9 mouse cellular contexts compared by ENCODE assay signal in the genomic region with DNA sequence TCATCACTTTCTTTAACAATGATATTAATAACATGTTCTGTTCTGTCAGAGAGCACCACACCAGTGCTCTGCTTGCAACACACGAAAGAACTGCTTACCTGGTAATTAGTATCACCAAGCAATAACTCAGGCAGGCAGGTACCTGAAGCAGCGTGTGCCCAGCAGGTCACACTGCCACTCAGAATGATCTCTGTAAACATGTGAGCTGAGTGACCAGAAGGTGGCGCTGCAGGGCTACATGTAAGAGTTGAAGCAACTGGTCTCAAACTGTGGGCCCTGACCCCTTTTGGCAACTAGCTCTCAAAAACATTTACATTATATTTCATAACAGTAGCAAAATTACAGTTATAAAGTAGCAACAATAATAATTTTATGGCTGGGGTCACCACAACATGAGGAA. TPM values are rescaled to one million over a fixed set of nuclear protein-coding genes. Genes with fewer than 3 reads are reported as not detected.
DNase-seq lines count a peak whose midpoint lies in the region; ATAC-seq and TF ChIP-seq lines count a peak whose summit lies in the region.
"Had no signal": no experiment of that assay in that cellular context is flagged by ENCODE, and none has a peak within 500 bp of the region (broad histone marks: within the 10 kb centered on the region; RNA-seq: fewer than 3 reads in every experiment).

No protein-coding gene starts in this region.

- no peak overlapping the region for H3K4me2 ChIP-seq in midbrain, embryonic 11.5 days
- no peak overlapping the region for H3K4me2 ChIP-seq in midbrain, embryonic 15.5 days
- H3K4me2 ChIP-seq in forebrain, postnatal 0 days (ENCODE audit: low read depth) = no peak overlapping the region
- no peak overlapping the region for H3K4me2 ChIP-seq in neural tube, embryonic 11.5 days (ENCODE audit: low read depth)

- no peaks in the 10 kb centered on the region for H3K36me3 ChIP-seq in midbrain, embryonic 11.5 days (ENCODE audit: control insufficient read depth, insufficient read depth, low read length)
- H3K36me3 ChIP-seq in midbrain, embryonic 15.5 days (replicated peaks) = 0 out of 2 replicates have a peak, but pooled peaks cover 7% of the 10 kb centered on the region
- H3K36me3 ChIP-seq in forebrain, postnatal 0 days (ENCODE audit: insufficient read depth) = peaks cover 15% of the 10 kb centered on the region
- H3K36me3 ChIP-seq in limb, embryonic 10.5 days = peaks cover 15% of the 10 kb centered on the region
- no peaks in the 10 kb centered on the region for H3K36me3 ChIP-seq in neural tube, embryonic 11.5 days (ENCODE audit: control insufficient read depth, insufficient read depth, low read length)

- peak; percentile 87 for TF ChIP-seq CTCF in forebrain, postnatal 0 days (IDR thresholded peaks at IDR 0.05; ENCODE audit: low read depth)

- H3K9me3 ChIP-seq in midbrain, embryonic 11.5 days (ENCODE audit: control insufficient read depth, low read length) = no peaks in the 10 kb centered on the region
- no peaks in the 10 kb centered on the region for H3K9me3 ChIP-seq in midbrain, embryonic 15.5 days
- no peaks in the 10 kb centered on the region for H3K9me3 ChIP-seq in forebrain, postnatal 0 days (ENCODE audit: low read length)
- H3K9me3 ChIP-seq in limb, embryonic 10.5 days (replicated peaks) = no peaks in the 10 kb centered on the region
- H3K9me3 ChIP-seq in neural tube, embryonic 11.5 days (ENCODE audit: control insufficient read depth, low read length) = no peaks in the 10 kb centered on the region

- H3K27ac ChIP-seq in midbrain, embryonic 11.5 days (ENCODE audit: low read depth, low read length) = no peak overlapping the region
- H3K27ac ChIP-seq in midbrain, embryonic 15.5 days = no peak overlapping the region
- H3K27ac ChIP-seq in forebrain, postnatal 0 days (ENCODE audit: low read depth, low read length) = no peak overlapping the region
- H3K27ac ChIP-seq in limb, embryonic 10.5 days = no peak overlapping the region
- no peak overlapping the region for H3K27ac ChIP-seq in neural tube, embryonic 11.5 days (ENCODE audit: low read depth, low read length)

- H3K27me3 ChIP-seq in midbrain, embryonic 11.5 days (ENCODE audit: control insufficient read depth, insufficient read depth, low read length) = no peaks in the 10 kb centered on the region
- H3K27me3 ChIP-seq in midbrain, embryonic 15.5 days (replicated peaks) = no peaks in the 10 kb centered on the region
- no peaks in the 10 kb centered on the region for H3K27me3 ChIP-seq in forebrain, postnatal 0 days (ENCODE audit: insufficient read depth, low read length)
- H3K27me3 ChIP-seq in limb, embryonic 10.5 days (ENCODE audit: low read depth, poor library complexity, severe bottlenecking) = no peaks in the 10 kb centered on the region
- no peaks in the 10 kb centered on the region for H3K27me3 ChIP-seq in neural tube, embryonic 11.5 days (ENCODE audit: control insufficient read depth, insufficient read depth, low read length)

- H3K4me3 ChIP-seq in midbrain, embryonic 11.5 days (ENCODE audit: low read depth, low read length) = no peak overlapping the region
- H3K4me3 ChIP-seq in midbrain, embryonic 15.5 days = no peak overlapping the region
- no peak overlapping the region for H3K4me3 ChIP-seq in forebrain, postnatal 0 days (ENCODE audit: low read depth, low read length)
- no peak overlapping the region for H3K4me3 ChIP-seq in limb, embryonic 10.5 days
- H3K4me3 ChIP-seq in neural tube, embryonic 11.5 days (ENCODE audit: low read depth, low read length) = no peak overlapping the region
- H3K4me3 ChIP-seq: erythroblast, embryonic 14.5 days had no signal

- WGBS in midbrain, embryonic 11.5 days = 11% methylated on average over 3 of the region's 3 CpGs
- WGBS in midbrain, embryonic 15.5 days = 10% methylated on average over 3 of the region's 3 CpGs
- WGBS in forebrain, postnatal 0 days = 14% methylated on average over 3 of the region's 3 CpGs
- 10% methylated on average over 3 of the region's 3 CpGs for WGBS in limb, embryonic 10.5 days
- 8% methylated on average over 3 of the region's 3 CpGs for WGBS in neural tube, embryonic 11.5 days

- H3K9ac ChIP-seq in midbrain, embryonic 11.5 days (ENCODE audit: low read length) = no peak overlapping the region
- no peak overlapping the region for H3K9ac ChIP-seq in midbrain, embryonic 15.5 days
- H3K9ac ChIP-seq in forebrain, postnatal 0 days = no peak overlapping the region
- H3K9ac ChIP-seq in neural tube, embryonic 11.5 days (ENCODE audit: low read length) = no peak overlapping the region

- H3K4me1 ChIP-seq in midbrain, embryonic 11.5 days (ENCODE audit: control insufficient read depth, insufficient read depth, low read length) = no peaks in the 10 kb centered on the region
- H3K4me1 ChIP-seq in midbrain, embryonic 15.5 days = no peaks in the 10 kb centered on the region
- no peaks in the 10 kb centered on the region for H3K4me1 ChIP-seq in forebrain, postnatal 0 days (ENCODE audit: insufficient read depth)
- H3K4me1 ChIP-seq in limb, embryonic 10.5 days = no peaks in the 10 kb centered on the region
- no peaks in the 10 kb centered on the region for H3K4me1 ChIP-seq in neural tube, embryonic 11.5 days (ENCODE audit: control insufficient read depth, insufficient read depth, low read length)

- ATAC-seq in midbrain, embryonic 11.5 days (ENCODE audit: low FRiP score) = no peak
- no peak for ATAC-seq in midbrain, embryonic 15.5 days (replicated peaks)
- 0 out of 2 replicates have a peak, but pooled peaks have one; percentile 39 for ATAC-seq in cerebellum, adult (ENCODE audit: insufficient number of reproducible peaks, low FRiP score, low TSS enrichment)
- ATAC-seq in forebrain, postnatal 0 days = no peak
- peak; percentile 76 for ATAC-seq in inflammation-experienced regulatory T-cells, adult 6 months
- peak; percentile 61; the same call in 1 of the 2 replicates for ATAC-seq in neural tube, embryonic 11.5 days (ENCODE audit: insufficient read depth, low FRiP score, low TSS enrichment)

- peak; percentile 93 for DNase-seq in midbrain, embryonic 11.5 days (ENCODE audit: low spot score, missing footprints)
- peak; percentile 74 for DNase-seq in forebrain, postnatal 0 days
- DNase-seq in limb, embryonic 10.5 days (ENCODE audit: low spot score) = peak; percentile 83
- peak; percentile 79 for DNase-seq in neural tube, embryonic 11.5 days (ENCODE audit: low spot score)
- DNase-seq in thymus, adult 18-20 months = peak; percentile 33 to 53

RNA-seq across cellular contexts. Expression of a gene that starts 59.1 kb away (rescaled TPM):
- polyA plus RNA-seq in midbrain, embryonic 11.5 days (2014; fragmentation: Nextera tagmentation; extraction: Ambion mirVana) = 0.14 TPM in 1 of 2 replicates, not detected in the other
- not detected in 2 replicates for polyA plus RNA-seq in midbrain, embryonic 15.5 days (2015; fragmentation: Nextera tagmentation; extraction: Ambion mirVana)
- 0.77 and 1.3 TPM in 2 replicates for total RNA-seq in forebrain, postnatal 0 days (2014; rRNA removed)
- polyA plus RNA-seq in forebrain, postnatal 0 days (2015; fragmentation: Nextera tagmentation; extraction: Ambion mirVana) = 0.13 TPM in 1 of 2 replicates, not detected in the other
- under 1 TPM in 2 of 3 experiments, not detected in 1; 0.86 to 0.91 TPM for polyA plus RNA-seq in inflammation-experienced regulatory T-cells, adult 6 months (2017; shearing (Covaris generic))
- 0.13 TPM in 1 of 2 replicates, not detected in the other for polyA plus RNA-seq in limb, embryonic 10.5 days (2016; fragmentation: Nextera tagmentation; extraction: Ambion mirVana)
- polyA plus RNA-seq in neural tube, embryonic 11.5 days (2014; fragmentation: Nextera tagmentation; extraction: Ambion mirVana) = not detected in 2 replicates
- polyA plus RNA-seq: erythroblast, embryonic 14.5 days had no signal

Comparison
In these comparisons a context has a peak if more than half of its experiments do, and no peak if none do; other contexts are left out.
1. ATAC-seq: peak in cerebellum, adult (single experiment), inflammation-experienced regulatory T-cells, adult 6 months (single experiment) and neural tube, embryonic 11.5 days (single experiment); none in midbrain, embryonic 11.5 days (single experiment), midbrain, embryonic 15.5 days (single experiment) and forebrain, postnatal 0 days (single experiment).
2. DNase-seq: peak in every context shown above with its lines; median percentile 93 in midbrain, embryonic 11.5 days; 83 in limb, embryonic 10.5 days; 79 in neural tube, embryonic 11.5 days; 74 in forebrain, postnatal 0 days; 43 in thymus, adult 18-20 months.